Mouse (Mus musculus) small intestine, adult 2 months (tissue): ENCODE results near the gene Cox4i2.

Experiments
- CTCF ChIP-seq: fragments of 200-500 bp; IDR thresholded peaks from 2 replicates; pipeline ENCODE4 v1.5.1; 2012; ENCODE audit warnings: low read depth, mild to moderate bottlenecking, control low read depth, inconsistent platforms, low read length, moderate library complexity, mixed read lengths; ENCODE audit not compliant: insufficient replicate concordance, insufficient read length; ENCODE audit errors: extremely low read depth
- POLR2A ChIP-seq: fragments of 200-500 bp; IDR thresholded peaks from 2 replicates; pipeline ENCODE4 v1.6.1; 2012; ENCODE audit warnings: low read depth, mild to moderate bottlenecking, control low read depth, inconsistent platforms, low read length, moderate library complexity

GRCm38 (mm10) chr2:152803081-152803480, 49.1 kb downstream of the Cox4i2 start:
- TF ChIP-seq CTCF: no peak
- TF ChIP-seq POLR2A: no peak
